Mouse (Mus musculus) limb, embryonic 15.5 days (tissue): ENCODE results near the gene Romo1. TPM values are rescaled to one million over a fixed set of nuclear protein-coding genes. Genes with fewer than 3 reads are reported as not detected.
"Not testable (repeated sequence)": the region's sequence is repeated elsewhere in the genome, so short reads cannot be mapped to it uniquely, and the experiment has no call there.

Experiments
- ATAC-seq: fragments of 200-750 bp; cut with Nextera tagmentation; 2 replicates; pipeline ENCODE4 v1.8.0; 2017; ENCODE audit warnings: low read depth, moderate TSS enrichment; ENCODE audit not compliant: insufficient number of reproducible peaks, low FRiP score, low TSS enrichment
- H3K27ac ChIP-seq: fragments of 300-500 bp; sonication (generic); 2 replicates; pipeline ENCODE4 v1.5.1; 2015; ENCODE audit warnings: moderate library complexity, mild to moderate bottlenecking, inconsistent platforms
- H3K27me3 ChIP-seq: fragments of 300-500 bp; sonication (generic); 2 replicates; pipeline ENCODE4 v1.6.1; 2015; ENCODE audit warnings: inconsistent platforms
- H3K36me3 ChIP-seq: fragments of 300-500 bp; sonication (generic); 2 replicates; pipeline ENCODE4 v1.6.1; 2015; ENCODE audit warnings: inconsistent platforms
- H3K4me1 ChIP-seq: fragments of 300-500 bp; sonication (generic); 2 replicates; pipeline ENCODE4 v1.6.1; 2015; ENCODE audit warnings: inconsistent platforms
- H3K4me2 ChIP-seq: fragments of 300-500 bp; sonication (generic); 2 replicates; pipeline ENCODE4 v1.6.1; 2015; ENCODE audit warnings: mild to moderate bottlenecking, inconsistent platforms
- H3K4me3 ChIP-seq: fragments of 300-500 bp; sonication (generic); 2 replicates; pipeline ENCODE4 v1.5.1; 2015; ENCODE audit warnings: mild to moderate bottlenecking, inconsistent platforms
- H3K9ac ChIP-seq: fragments of 300-500 bp; sonication (generic); 2 replicates; pipeline ENCODE4 v1.6.1; 2015; ENCODE audit warnings: inconsistent platforms
- H3K9me3 ChIP-seq: fragments of 300-500 bp; sonication (generic); 2 replicates; pipeline ENCODE4 v1.6.1; 2016; ENCODE audit warnings: inconsistent platforms
- WGBS: fragments of 180-500 bp; shearing (Covaris S2); methylation state at CpG from one replicate; pipeline ENCODE4 v1.1.7; 2015; 5-methylcytosine and 5-hydroxymethylcytosine counted together
- polyA plus RNA-seq: library from polyadenylated mRNA; unstranded; fragments of >200 nt; fragmentation: Nextera tagmentation; extraction: Ambion mirVana; gene quantifications from 2 replicates; pipeline ENCODE4 v1.2.1, GENCODE M21; 2015

Romo1 gene
- polyA plus RNA-seq: 316 and 346 TPM in 2 replicates

DNA sequence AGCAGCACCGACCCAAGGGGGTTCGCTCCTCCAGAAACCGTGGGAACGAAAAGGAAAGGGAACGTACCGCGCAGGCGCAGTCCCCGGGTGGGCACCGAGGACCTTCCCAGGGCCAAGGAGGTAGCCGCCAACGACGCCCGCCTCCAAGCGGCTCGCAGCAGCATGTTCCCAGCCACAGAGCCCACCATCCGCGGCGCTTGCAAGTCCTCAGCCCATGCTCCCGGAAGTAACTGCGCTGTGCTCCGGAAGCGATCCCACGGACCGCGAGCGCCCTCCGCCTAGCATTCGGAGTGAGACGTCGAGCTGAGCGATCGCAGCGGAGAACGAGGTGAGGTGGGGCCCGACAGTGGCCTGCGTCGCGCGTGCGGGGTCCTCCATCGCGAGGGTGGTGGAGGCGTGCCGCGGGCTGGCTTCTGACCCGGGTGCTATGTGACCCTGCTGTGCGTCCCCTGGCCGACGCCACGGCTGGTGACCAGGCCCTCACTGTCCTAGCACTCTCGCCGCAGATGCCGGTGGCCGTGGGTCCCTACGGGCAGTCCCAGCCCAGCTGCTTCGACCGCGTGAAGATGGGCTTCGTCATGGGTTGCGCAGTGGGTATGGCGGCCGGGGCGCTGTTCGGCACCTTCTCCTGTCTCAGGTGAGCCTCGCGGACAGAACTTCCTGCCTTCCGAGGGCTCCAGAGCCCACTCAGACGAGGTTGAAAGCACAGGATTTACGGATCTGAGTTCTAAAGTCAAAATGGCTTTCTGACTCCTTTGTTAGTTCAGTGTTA, at the start of gene Romo1, which contains the start of gene Nfs1:
Gene Romo1, plus strand, starts transcription at position 87 of the 772 bp plus-strand sequence.
Gene Nfs1, minus strand, starts transcription at position 234 of the 772 bp plus-strand sequence.
- H3K4me1 ChIP-seq: peaks cover 10% of the 10 kb centered on the region
- no peaks in the 10 kb centered on the region for H3K9me3 ChIP-seq
- H3K36me3 ChIP-seq: peaks cover 38% of the 10 kb centered on the region
- peak; percentile 95 for ATAC-seq
- no peaks in the 10 kb centered on the region for H3K27me3 ChIP-seq
- peak within 1 kb of the TSS; percentile 85 for H3K4me3 ChIP-seq
- peak within 1 kb of the TSS; percentile 78 for H3K9ac ChIP-seq
- peak within 1 kb of the TSS; percentile 71 for H3K4me2 ChIP-seq
- WGBS: under 1% methylated on average over 70 of the region's 70 CpGs
- peak within 1 kb of the TSS; percentile 94 for H3K27ac ChIP-seq

DNA sequence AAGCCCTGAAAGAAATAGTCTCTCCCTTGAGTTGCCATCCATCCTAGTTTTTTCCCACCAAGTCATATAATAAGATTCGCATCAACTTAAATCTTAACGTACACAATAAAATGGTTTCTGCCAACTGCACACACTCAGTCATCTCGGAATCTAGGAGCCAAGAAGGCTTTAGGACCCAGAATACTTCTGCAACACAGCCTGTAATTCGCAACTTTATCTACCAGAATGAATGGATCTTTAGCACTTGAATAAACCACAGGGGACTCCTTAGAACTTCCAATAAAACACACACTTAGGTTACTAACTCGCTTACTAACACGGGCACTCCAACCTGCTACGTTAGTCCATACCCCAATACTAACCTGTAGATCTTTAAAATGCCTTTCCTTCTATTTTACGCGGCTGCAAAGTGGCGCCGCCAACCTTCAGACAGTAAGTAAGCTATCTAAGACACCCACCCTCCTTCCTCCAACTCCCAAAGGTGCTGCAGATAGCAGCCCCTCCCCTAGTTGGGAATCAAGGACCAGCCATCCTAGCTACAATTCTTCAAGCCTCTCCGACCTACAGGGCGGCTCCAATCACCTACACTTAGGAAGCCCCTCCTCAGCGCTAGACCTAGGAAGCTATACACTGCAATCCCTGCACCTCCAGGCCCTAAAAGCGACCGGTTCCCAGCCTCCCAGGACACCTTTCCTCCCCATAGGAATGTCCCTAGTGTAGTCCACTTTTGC, 33.0 kb upstream of the Romo1 start:
- Histone ChIP-seq H3K4me3 (peak overlapping the region; percentile 72), H3K4me1 (peaks cover 5% of the 10 kb centered on the region), H3K9ac (peak overlapping the region; percentile 98), H3K27ac (peak overlapping the region; percentile 93), H3K4me2 (peak overlapping the region; percentile 66), H3K27me3 (no peaks in the 10 kb centered on the region), H3K36me3 (no peaks in the 10 kb centered on the region), H3K9me3 (no peaks in the 10 kb centered on the region)
- ATAC-seq: peak; percentile 35; the same call in 1 of the 2 replicates
- under 1% methylated on average over 16 of the region's 16 CpGs for WGBS

DNA sequence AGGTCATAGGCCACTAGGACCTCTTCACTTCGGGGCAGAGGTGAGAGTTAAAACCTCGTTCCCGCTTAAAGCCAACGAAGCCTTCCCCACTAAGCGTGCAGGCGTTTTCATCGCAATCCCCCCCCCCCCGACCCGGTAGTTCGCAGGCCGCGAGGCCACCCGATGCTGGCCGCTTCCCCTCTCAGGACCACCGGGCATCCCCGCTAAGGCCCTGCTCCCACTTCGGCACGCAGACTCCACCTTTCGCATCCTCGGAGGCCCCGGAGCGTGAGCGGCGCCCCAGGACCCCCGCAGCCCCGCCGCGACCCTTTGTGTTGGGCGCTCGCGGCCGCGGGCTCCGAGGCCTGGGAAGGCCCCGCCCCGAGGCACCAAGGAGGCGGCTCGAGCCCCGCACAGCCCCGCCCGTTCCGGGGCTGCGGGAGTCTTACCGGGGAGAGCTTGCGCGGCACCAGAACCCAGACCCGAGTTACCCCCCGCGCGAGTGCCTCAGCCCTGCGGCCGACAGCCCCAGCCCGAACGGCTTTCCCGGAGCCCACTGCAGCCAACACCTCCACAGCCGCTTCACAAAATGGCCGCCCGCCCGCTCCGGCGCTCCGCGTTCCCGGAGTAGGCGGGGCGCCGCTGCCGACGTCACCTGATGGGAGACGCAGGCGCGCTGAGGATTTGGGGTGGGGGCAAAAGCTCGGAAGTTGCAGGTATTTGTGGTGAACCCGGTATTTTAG, 32.3 kb upstream of the Romo1 start, which contains the start of the genes Cpne1 and Rbm12:
Gene Cpne1, minus strand, starts transcription at position 608 of the 722 bp plus-strand sequence.
Gene Rbm12, minus strand, starts transcription at position 621 of the 722 bp plus-strand sequence.
- no peaks in the 10 kb centered on the region for H3K9me3 ChIP-seq
- H3K9ac ChIP-seq: peak within 1 kb of the TSS; percentile 98
- no peaks in the 10 kb centered on the region for H3K36me3 ChIP-seq
- peak within 1 kb of the TSS; percentile 66 for H3K4me2 ChIP-seq
- peak; percentile 93 for ATAC-seq
- peaks cover 5% of the 10 kb centered on the region for H3K4me1 ChIP-seq
- peak within 1 kb of the TSS; percentile 72 for H3K4me3 ChIP-seq
- H3K27ac ChIP-seq: peak within 1 kb of the TSS; percentile 93
- H3K27me3 ChIP-seq: no peaks in the 10 kb centered on the region
- under 1% methylated on average over 74 of the region's 74 CpGs for WGBS

DNA sequence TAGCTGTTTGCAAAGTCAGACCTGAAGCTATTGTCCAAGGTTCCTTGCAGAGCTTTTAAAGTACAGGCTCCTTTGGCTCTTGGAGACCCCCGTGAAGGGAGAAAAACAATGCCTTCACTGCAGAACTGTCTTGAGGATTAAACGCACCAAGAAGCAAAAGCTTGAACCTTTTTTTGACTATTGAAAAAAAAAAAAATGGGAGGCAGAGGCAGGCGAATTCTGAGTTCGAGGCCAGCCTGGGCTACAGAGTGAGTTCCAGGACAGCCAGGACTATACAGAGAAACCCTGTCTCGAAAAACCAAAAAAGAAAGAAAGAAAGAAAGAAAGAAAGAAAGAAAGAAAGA, 31.8 kb upstream of the Romo1 start:
- Histone ChIP-seq H3K4me2 (peak overlapping the region; percentile 42), H3K9ac (peak overlapping the region; percentile 98; the same call in 1 of the 2 replicates), H3K4me3 (peak overlapping the region; percentile 72), H3K27ac (peak overlapping the region; percentile 93)
- H3K27me3 ChIP-seq, H3K36me3 ChIP-seq, H3K4me1 ChIP-seq, ATAC-seq, H3K9me3 ChIP-seq: not testable (repeated sequence)
- WGBS: 28% methylated on average over 5 of the region's 5 CpGs

DNA sequence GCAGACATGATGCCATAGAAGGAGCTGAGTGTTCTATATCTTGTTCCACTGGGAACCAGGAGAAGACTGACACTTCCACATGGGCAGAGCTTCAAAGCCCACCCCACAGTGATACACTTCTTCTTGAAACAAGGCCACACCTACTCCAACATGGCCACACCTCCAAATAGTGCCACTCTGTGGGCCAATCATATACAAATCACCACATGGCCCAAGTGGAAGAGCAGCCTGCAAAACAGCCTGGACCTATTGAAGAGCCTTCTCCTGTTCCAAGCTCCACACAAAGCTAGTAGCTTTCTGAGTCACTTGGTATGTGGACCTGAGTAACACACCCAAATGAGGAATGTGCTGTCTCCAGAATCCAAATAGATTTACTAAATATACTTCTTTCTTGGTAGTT, 24.3 kb upstream of the Romo1 start:
- no peak overlapping the region for H3K9ac ChIP-seq
- no peak overlapping the region for H3K4me3 ChIP-seq
- H3K27me3 ChIP-seq: no peaks in the 10 kb centered on the region
- peaks cover 12% of the 10 kb centered on the region for H3K36me3 ChIP-seq
- H3K4me2 ChIP-seq: no peak overlapping the region
- H3K27ac ChIP-seq: no peak overlapping the region
- H3K4me1 ChIP-seq: no peaks in the 10 kb centered on the region
- no peaks in the 10 kb centered on the region for H3K9me3 ChIP-seq
- ATAC-seq: no peak

DNA sequence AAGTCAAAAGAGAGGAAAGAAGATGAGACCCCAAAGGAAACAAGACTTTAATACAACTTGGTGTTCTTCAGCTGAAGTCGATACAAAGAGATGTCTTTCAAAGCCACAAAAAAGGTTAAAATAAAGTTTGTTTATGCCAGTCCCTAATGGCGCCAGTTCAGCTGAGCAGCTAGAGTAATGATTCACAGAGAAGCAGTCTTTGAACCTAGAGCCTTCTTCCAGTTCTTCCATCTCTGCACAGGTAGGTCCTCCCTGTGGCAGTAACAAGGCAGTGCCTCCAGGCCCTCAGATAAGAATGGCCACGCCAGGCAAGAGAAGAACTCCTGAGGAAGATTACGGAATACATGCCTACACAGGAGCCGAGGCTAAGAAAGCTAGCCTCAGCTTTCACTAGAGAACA, 20.1 kb upstream of the Romo1 start:
- Histone ChIP-seq H3K36me3 (peaks cover 28% of the 10 kb centered on the region), H3K27ac (no peak overlapping the region), H3K4me1 (no peaks in the 10 kb centered on the region), H3K27me3 (no peaks in the 10 kb centered on the region), H3K4me2 (no peak overlapping the region), H3K9ac (no peak overlapping the region), H3K4me3 (no peak overlapping the region), H3K9me3 (no peaks in the 10 kb centered on the region)
- ATAC-seq: no peak
- 86% methylated on average over 5 of the region's 5 CpGs for WGBS

DNA sequence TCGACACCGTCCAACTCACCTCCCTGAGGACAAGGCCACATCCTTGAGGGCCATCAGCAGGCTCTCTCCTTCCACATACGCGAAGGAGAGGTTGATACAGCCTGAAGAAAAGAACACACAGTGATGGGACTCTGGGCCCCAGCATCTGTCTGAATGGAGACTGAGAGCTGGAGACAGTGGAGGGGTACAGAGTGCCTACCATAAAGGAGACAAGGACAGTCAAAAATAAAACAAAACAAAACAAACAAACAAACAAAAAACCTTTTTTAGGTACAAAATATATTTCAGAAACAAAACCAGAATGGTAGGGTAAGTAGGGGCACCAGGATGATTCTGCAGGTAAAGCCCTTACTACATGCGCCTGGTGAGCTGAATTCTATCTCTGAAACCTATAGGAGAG, 16.8 kb upstream of the Romo1 start, which contains the start of gene Gm28036:
Gene Gm28036, minus strand, starts transcription at position 101 of the 400 bp plus-strand sequence.
- no peaks in the 10 kb centered on the region for H3K4me1 ChIP-seq
- no peak within 1 kb of the TSS for H3K4me2 ChIP-seq
- no peaks in the 10 kb centered on the region for H3K27me3 ChIP-seq
- no peak within 1 kb of the TSS for H3K4me3 ChIP-seq
- 94% methylated on average over 5 of the region's 5 CpGs for WGBS
- no peak within 1 kb of the TSS for H3K27ac ChIP-seq
- H3K36me3 ChIP-seq: peaks cover 38% of the 10 kb centered on the region
- no peak for ATAC-seq
- no peaks in the 10 kb centered on the region for H3K9me3 ChIP-seq
- no peak within 1 kb of the TSS for H3K9ac ChIP-seq

DNA sequence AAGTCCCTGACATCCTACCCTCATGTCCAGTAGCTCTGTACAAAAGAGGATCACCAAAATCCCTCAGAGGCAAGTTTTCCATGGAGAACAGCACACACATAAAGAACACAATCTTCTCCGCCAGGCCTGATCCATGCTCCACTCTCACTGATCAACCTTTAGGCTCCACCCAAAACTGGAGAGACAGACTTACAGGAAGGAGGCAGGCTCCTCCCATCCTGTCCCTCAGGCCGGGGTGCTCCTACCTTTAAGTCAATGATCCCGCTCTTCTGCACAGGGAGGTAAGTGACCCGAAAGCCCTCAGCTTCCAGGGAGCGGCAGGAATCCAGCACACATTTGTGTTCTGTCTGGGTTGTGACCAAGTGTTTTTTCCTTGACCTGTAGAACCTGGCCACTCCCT, 9.7 kb upstream of the Romo1 start:
- Histone ChIP-seq H3K9me3 (no peaks in the 10 kb centered on the region), H3K4me1 (no peaks in the 10 kb centered on the region), H3K9ac (no peak overlapping the region), H3K4me3 (no peak overlapping the region), H3K4me2 (no peak overlapping the region), H3K27ac (no peak overlapping the region), H3K36me3 (peaks cover 31% of the 10 kb centered on the region), H3K27me3 (no peaks in the 10 kb centered on the region)
- ATAC-seq: no peak
- WGBS: 90% methylated on average over 5 of the region's 5 CpGs

DNA sequence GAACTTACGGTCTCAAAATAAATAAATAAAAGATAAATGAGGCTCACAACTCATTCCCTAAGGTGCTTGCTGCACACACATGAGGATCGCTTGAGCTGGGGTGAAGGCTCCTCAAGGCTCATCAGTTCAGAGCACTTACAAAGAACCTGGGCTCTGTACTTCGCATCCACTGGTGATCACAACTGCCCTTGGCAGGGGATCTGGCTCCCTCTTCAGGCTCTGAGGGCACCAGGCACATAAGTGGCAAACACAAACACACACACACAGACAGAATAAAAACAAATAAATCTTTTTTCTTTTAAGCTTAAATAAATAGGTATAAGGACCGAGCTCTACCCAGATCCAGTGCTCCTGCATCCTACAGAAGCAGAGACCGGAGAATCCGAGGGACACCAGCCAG, 8.1 kb upstream of the Romo1 start:
- WGBS: 87% methylated on average over 6 of the region's 6 CpGs
- Histone ChIP-seq H3K9me3 (no peaks in the 10 kb centered on the region), H3K27me3 (no peaks in the 10 kb centered on the region), H3K27ac (no peak overlapping the region), H3K36me3 (peaks cover 35% of the 10 kb centered on the region), H3K4me2 (no peak overlapping the region), H3K4me3 (no peak overlapping the region), H3K4me1 (no peaks in the 10 kb centered on the region), H3K9ac (no peak overlapping the region)
- no peak for ATAC-seq

DNA sequence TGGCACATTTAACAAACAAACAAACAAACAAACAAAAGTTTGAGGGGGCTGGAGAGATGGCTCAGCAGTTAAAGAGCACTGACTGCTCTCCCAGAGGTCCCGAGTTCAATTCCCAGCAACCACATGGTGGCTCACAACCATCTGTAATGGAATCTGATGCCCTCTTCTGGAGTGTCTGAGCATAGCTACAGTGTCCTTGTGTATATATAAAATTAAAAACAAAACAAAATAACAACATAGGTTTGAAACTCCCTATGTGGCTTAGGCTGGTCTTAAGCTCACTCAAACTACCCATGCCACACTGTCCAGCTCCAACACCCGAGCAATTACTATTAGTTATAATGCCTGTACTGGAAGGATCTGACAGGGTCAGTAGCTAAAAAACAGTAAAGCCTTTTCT, 1.0 kb upstream of the Romo1 start:
- Histone ChIP-seq H3K27ac (peak overlapping the region; percentile 94; the same call in 1 of the 2 replicates), H3K27me3 (no peaks in the 10 kb centered on the region), H3K4me2 (peak overlapping the region; percentile 71; the same call in 1 of the 2 replicates), H3K36me3 (peaks cover 26% of the 10 kb centered on the region), H3K9me3 (no peaks in the 10 kb centered on the region), H3K4me1 (peaks cover 10% of the 10 kb centered on the region), H3K4me3 (peak overlapping the region; percentile 85), H3K9ac (no peak overlapping the region)
- 78% methylated on average over 2 of the region's 2 CpGs for WGBS
- ATAC-seq: no peak

DNA sequence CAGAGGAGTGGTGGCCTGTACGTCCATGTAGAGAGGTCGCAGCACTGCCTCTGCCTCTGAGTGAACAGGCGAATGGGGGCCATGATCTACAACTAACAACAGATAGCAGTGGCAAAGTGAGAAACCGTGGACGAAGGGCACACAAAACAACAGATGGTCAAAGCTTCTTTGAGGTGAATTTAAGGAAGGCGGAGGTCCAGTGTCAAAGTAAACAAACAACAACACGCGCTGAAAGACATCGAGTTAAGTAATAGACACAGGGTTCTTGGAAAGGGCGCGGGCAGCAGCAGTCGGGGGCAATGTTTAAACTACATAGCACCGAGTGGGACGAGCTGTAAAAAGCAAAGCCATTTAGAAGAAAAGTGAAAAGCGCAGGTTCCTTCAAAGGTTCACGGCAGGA, 472 bp upstream of the Romo1 start:
- Histone ChIP-seq H3K4me3 (peak overlapping the region; percentile 85), H3K9ac (peak overlapping the region; percentile 78), H3K27ac (peak overlapping the region; percentile 94), H3K4me2 (peak overlapping the region; percentile 71), H3K4me1 (peaks cover 10% of the 10 kb centered on the region), H3K36me3 (peaks cover 31% of the 10 kb centered on the region), H3K9me3 (no peaks in the 10 kb centered on the region), H3K27me3 (no peaks in the 10 kb centered on the region)
- WGBS: 1% methylated on average over 16 of the region's 16 CpGs
- no peak for ATAC-seq
